Mouse (Mus musculus) T-cell, adult 2 months (primary cell): ENCODE results near the gene Lhx5.

Source experiments
- DNase-seq: peaks from one replicate; pipeline ENCODE4 v3.0.0; 2022; ENCODE audit warnings: low spot score

The Lhx5 gene

DNA sequence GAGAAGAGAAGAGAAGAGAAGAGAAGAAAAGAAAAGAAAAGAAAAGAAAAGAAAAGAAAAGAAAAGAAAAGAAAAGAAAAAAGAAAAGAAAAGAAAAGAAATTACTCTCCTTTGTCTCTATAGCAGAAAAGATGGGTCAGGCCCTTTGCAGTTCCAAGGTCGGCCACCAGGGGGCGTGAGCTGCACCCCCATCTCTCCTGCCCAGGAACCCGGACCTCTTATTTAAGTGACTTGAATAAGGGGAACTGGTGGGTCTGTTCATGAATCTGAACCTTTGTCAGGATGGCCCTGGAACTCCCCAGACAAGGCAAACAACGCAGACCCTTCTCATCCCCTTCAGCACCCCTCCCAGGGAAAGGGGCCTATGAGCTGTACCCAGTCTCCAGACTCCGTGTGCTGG lies 33.6 kb downstream of the Lhx5 start:
- DNase-seq = peak; percentile 61

DNA sequence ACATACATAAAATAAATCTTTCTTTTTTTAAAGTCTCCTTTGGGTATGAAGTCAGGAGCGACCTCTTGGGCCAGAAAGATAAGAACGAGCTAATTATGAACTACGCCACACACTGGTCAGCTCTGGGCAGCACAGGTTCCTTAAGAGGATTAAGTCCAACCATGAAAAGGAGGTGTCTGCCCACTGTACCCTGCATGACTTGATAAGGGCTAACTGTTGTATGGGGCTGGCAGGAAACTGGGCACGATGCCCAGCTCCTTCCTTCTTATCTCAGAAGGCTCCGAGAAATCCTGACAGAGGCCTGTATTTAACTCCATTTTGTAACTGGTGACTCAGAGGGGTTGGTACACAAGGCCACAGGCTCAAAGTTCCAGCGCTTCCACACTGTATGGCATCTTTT lies 34.4 kb downstream of the Lhx5 start:
- no peak for DNase-seq

DNA sequence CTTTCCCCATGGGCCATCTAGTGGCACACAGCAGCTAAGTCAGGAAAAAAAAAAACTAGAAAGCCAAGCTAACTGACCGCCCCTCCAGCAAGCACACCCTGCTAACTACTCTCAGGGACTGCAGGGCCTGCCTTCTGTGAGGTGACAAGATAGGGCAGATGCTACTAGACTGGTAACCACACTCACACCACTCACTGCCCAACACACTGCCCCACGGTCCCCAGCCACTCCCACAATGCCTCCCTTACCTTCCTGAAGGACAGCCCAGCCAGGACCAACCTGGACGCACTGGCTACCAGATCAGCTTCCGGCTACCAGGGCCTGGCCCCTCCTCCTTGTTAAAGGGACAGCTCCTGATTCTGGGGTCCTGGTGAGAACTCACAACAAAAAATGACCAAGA lies 35.5 kb downstream of the Lhx5 start:
- no peak for DNase-seq

GRCm38 (mm10) chr5:120468336-120468735 lies 36.8 kb downstream of the Lhx5 start:
- no peak for DNase-seq

DNA sequence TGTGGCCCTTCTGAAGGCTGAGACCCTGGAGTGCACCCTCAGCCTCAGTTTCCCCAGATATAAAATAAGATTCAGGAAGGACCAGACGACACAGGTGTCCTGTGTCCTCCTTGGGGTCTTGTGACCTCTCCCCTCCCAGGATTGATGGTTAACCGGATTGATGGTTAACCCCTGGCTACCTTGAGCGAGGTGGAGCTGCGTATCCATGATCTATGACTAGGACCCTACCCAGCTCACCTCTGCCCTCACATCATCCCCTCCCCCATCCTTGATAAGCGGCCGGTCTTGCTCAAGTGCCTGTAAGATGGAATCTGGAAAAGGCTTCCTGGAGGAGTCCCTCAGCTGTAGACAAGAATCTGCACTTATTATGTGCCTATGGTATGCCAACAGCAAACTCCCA lies 37.3 kb downstream of the Lhx5 start:
- DNase-seq = no peak

- no peak for DNase-seq
Measured at GRCm38 (mm10) chr5:120471538-120471937, 40.0 kb downstream of the Lhx5 start.

DNA sequence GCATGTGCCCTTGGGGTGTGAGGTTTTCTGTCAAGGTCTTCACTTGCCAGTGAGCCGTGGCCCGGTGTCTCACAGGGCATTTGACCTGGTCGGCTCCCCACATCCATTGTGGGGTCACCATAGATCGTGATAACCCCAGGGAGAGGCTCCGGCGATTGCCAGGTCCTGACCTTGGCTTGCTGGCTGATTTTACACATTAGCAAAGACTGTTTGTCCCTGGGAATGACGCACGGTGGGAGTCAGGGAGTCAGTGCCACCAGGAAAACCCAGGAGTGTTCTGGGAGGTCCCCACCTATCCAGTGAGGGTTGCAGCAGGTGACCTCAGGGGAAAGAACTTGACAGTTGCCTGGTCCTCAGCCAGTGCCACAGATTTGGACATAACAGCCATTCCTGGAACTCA lies 41.3 kb downstream of the Lhx5 start, which contains the start of gene Sdsl:
Gene Sdsl, minus strand, starts transcription at position 41 of the 400 bp plus-strand sequence.
- no peak for DNase-seq

DNA sequence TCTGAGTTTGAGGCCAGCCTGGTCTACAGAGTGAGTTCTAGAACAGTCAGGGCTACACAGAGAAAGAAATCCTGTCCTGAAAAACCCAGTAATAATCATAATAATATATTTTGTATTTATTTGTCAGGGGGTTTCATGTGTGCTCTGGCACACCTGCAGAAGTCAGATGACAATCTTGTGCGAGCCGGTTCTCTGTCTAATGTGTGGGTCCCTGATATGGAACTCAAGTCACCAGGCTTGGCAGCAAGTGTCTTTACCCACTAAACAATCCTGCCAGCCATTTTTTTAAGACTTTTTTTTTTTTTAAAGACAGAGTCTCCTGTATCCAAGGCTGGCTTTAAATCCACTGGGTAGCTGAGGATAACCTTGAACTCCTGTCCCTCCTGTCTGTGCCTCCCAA lies 41.9 kb downstream of the Lhx5 start:
- no peak for DNase-seq

DNA sequence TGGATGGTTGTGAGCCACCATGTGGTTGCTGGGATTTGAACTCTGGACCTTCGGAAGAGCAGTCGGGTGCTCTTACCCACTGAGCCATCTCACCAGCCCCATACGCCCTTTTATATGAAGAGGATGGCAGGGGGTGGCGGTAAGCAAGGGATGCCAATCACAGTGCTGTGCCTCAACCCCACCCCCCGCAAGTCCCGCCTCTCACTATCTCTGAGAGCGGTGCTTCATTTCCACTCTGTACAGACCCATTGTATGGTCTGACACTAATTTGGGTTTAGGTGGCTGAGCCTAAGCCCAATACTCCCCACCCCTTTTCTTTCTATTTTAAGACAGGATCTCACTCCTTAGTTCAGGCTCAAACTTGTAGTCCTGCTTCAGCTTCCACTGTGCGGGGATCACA lies 44.4 kb downstream of the Lhx5 start:
- no peak for DNase-seq

DNA sequence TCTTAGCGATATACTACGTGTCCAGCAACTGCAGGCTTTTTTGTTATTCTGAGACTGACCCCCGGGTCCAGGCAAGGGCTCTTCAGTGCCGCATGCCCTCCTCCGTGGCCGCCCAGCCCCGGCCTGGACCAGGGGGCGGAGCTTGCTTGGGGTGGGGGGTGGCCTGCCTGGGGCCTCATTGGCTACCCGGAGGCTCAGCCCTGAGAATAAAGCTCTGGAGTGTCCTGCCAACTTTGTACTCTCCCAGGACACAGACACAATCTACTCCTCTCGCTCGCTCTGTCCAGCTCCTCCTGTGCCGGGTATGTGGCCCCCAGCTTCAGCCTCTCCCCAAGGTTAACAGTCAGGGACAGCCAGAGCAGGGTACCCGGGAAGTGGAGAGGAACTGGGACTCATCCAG lies 44.8 kb downstream of the Lhx5 start, which contains the start of gene Sds:
Gene Sds, plus strand, starts transcription at position 231 of the 400 bp plus-strand sequence.
- no peak for DNase-seq

DNA sequence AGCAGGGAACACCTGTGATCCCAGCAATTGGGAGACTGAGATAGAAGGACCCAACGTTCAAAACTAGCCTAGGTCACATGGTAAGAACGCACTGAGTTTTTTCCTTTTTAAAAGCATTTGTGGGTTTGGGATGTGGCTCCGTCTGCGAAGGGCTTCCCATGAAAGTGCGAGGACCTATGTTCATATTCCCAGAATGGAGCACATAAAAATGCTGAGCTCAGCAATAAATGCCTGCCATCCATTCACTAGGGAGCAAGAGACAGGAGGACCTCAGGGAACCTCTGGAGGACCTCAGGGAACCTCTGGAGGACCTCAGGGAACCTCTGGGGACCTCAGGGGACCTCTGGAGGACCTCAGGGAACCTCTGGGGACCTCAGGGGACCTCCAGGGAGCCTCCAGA lies 46.5 kb downstream of the Lhx5 start:
- no peak for DNase-seq

- no peak for DNase-seq
Measured at GRCm38 (mm10) chr5:120479538-120479937, 48.0 kb downstream of the Lhx5 start.

DNA sequence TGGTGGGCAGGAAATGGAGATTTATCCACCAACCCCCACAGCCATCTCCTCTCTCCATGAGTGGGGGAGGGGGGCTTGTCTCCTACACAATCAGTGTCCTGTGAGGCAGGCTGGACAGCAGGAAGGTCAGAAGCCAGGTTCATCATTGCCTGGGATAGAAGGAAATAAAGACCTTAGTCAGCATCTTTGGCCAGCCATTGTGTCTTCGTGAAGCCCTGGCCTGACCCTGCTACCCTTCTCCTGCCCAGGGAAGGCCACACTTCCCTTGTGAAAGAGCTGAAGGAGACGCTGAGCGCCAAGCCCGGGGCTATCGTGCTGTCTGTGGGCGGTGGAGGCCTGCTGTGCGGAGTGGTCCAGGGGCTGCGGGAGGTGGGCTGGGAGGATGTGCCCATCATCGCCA lies 49.7 kb downstream of the Lhx5 start:
- no peak for DNase-seq

- no peak for DNase-seq
Measured at GRCm38 (mm10) chr5:120483399-120483798, 51.9 kb downstream of the Lhx5 start.

GRCm38 (mm10) chr5:120487844-120488243 lies 56.3 kb downstream of the Lhx5 start:
- DNase-seq = no peak

- DNase-seq = no peak
Measured at GRCm38 (mm10) chr5:120490679-120491192, 59.2 kb downstream of the Lhx5 start.
